Mouse (Mus musculus) CD4-positive, CD25-positive, alpha-beta regulatory T cell, adult 4 months (primary cell): Measurements from ENCODE around the gene Slit3. TPM values are rescaled to one million over a fixed set of nuclear protein-coding genes. Genes with fewer than 3 reads are reported as not detected.

Source experiments
- ATAC-seq: one replicate; pipeline ENCODE4 v1.8.0; 2017
- polyA plus RNA-seq, 2 experiments: library from polyadenylated mRNA; unstranded; fragments of 100-300 nt; shearing (Covaris generic); gene quantifications; one replicate each; pipeline ENCODE4 v1.2.1; 2017

Gene Slit3
- polyA plus RNA-seq, 2 experiments from 2014 or later: not detected

GRCm38 (mm10) chr11:35278128-35278769, 157.2 kb downstream of the Slit3 start:
- no peak for ATAC-seq

GRCm38 (mm10) chr11:35280826-35281225, 159.8 kb downstream of the Slit3 start:
- no peak for ATAC-seq

- ATAC-seq: no peak
Observed at GRCm38 (mm10) chr11:35282001-35282632, 161.1 kb downstream of the Slit3 start.

- ATAC-seq: no peak
Observed at GRCm38 (mm10) chr11:35282825-35283571, 162.0 kb downstream of the Slit3 start.

GRCm38 (mm10) chr11:35283767-35284166, 162.7 kb downstream of the Slit3 start:
- ATAC-seq: no peak

- no peak for ATAC-seq
Observed at GRCm38 (mm10) chr11:35286578-35287390, 165.8 kb downstream of the Slit3 start.

- ATAC-seq: no peak
Observed at GRCm38 (mm10) chr11:35288056-35288455, 167.0 kb downstream of the Slit3 start.

- ATAC-seq: no peak
Observed at GRCm38 (mm10) chr11:35288761-35289278, 167.8 kb downstream of the Slit3 start.

GRCm38 (mm10) chr11:35292228-35292747, 171.3 kb downstream of the Slit3 start:
- no peak for ATAC-seq

- no peak for ATAC-seq
Observed at GRCm38 (mm10) chr11:35293197-35293596, 172.2 kb downstream of the Slit3 start.

- no peak for ATAC-seq
Observed at GRCm38 (mm10) chr11:35294670-35295069, 173.6 kb downstream of the Slit3 start.

GRCm38 (mm10) chr11:35295162-35295799, 174.3 kb downstream of the Slit3 start:
- no peak for ATAC-seq

GRCm38 (mm10) chr11:35296803-35297202, 175.8 kb downstream of the Slit3 start:
- no peak for ATAC-seq

- no peak for ATAC-seq
Observed at GRCm38 (mm10) chr11:35297319-35297718, 176.3 kb downstream of the Slit3 start.

- ATAC-seq: no peak
Observed at GRCm38 (mm10) chr11:35298526-35298925, 177.5 kb downstream of the Slit3 start.

GRCm38 (mm10) chr11:35299857-35300375, 178.9 kb downstream of the Slit3 start:
- no peak for ATAC-seq

- no peak for ATAC-seq
Observed at GRCm38 (mm10) chr11:35302272-35302671, 181.2 kb downstream of the Slit3 start.

GRCm38 (mm10) chr11:35304216-35304975, 183.4 kb downstream of the Slit3 start:
- no peak for ATAC-seq

GRCm38 (mm10) chr11:35305111-35305510, 184.1 kb downstream of the Slit3 start:
- ATAC-seq: no peak

GRCm38 (mm10) chr11:35305910-35306309, 184.9 kb downstream of the Slit3 start:
- no peak for ATAC-seq

GRCm38 (mm10) chr11:35306922-35307321, 185.9 kb downstream of the Slit3 start:
- no peak for ATAC-seq
